ENCODE assay signal across 9 mouse cellular contexts in genomic region chr6:51524321-51524931, GRCm38 (mm10). TPM values are rescaled to one million over a fixed set of nuclear protein-coding genes. Genes with fewer than 3 reads are reported as not detected.
DNase-seq lines count a peak whose midpoint lies in the region; ATAC-seq and TF ChIP-seq lines count a peak whose summit lies in the region.
"Had no signal": no experiment of that assay in that cellular context is flagged by ENCODE, and none has a peak within 500 bp of the region (broad histone marks: within the 10 kb centered on the region; RNA-seq: fewer than 3 reads in every experiment).

No protein-coding gene starts in this region.

- DNase-seq in gastrocnemius, adult 2 months = peak; percentile 33
- DNase-seq in gastrocnemius, postnatal 4 days (ENCODE audit: low spot score in 2 of 2) = no peak
- DNase-seq in MEL-GATA-1-ER (ENCODE audit: extremely low read depth, low read depth) = peak; percentile 46
- peak; percentile 85 for DNase-seq in embryo, embryonic 11 days
- DNase-seq in thymus, postnatal 4 days = peak; percentile 36

- H3K27ac ChIP-seq in gastrocnemius, adult 2 months = peak overlapping the region; percentile 84
- H3K27ac ChIP-seq in heart, embryonic 16.5 days (ENCODE audit: low read length) = peak overlapping the region; percentile 57; the same call in 1 of the 2 replicates
- no peak overlapping the region for H3K27ac ChIP-seq in limb, embryonic 12.5 days
- peak overlapping the region; percentile 77 for H3K27ac ChIP-seq in midbrain, embryonic 16.5 days (ENCODE audit: low read length)

- intact Hi-C loops in gastrocnemius, adult 2 months (cut with DNase I) = no loop called here

- WGBS in heart, embryonic 16.5 days = 1% methylated on average over 21 of the region's 21 CpGs
- WGBS in limb, embryonic 12.5 days = 1% methylated on average over 21 of the region's 21 CpGs
- under 1% methylated on average over 20 of the region's 21 CpGs for WGBS in midbrain, embryonic 16.5 days

- TF ChIP-seq CTCF in gastrocnemius, adult 2 months (IDR thresholded peaks at IDR 0.05) = no peak

- no peaks in the 10 kb centered on the region for H3K27me3 ChIP-seq in heart, embryonic 16.5 days (ENCODE audit: control insufficient read depth, insufficient read depth, low read length)
- H3K27me3 ChIP-seq in limb, embryonic 12.5 days = no peaks in the 10 kb centered on the region
- H3K27me3 ChIP-seq in midbrain, embryonic 16.5 days (ENCODE audit: control insufficient read depth, insufficient read depth, low read depth, low read length) = no peaks in the 10 kb centered on the region
- H3K27me3 ChIP-seq: Patski had no signal

- peak overlapping the region; percentile 80 for H3K9ac ChIP-seq in heart, embryonic 16.5 days (ENCODE audit: low read length)
- H3K9ac ChIP-seq in limb, embryonic 12.5 days (replicated peaks) = peak overlapping the region; percentile 71
- H3K9ac ChIP-seq in midbrain, embryonic 16.5 days (ENCODE audit: low read depth, low read length) = peak overlapping the region; percentile 89

- H3K36me3 ChIP-seq in heart, embryonic 16.5 days (ENCODE audit: control insufficient read depth, insufficient read depth) = no peaks in the 10 kb centered on the region
- H3K36me3 ChIP-seq in limb, embryonic 12.5 days = no peaks in the 10 kb centered on the region
- H3K36me3 ChIP-seq in midbrain, embryonic 16.5 days (ENCODE audit: control insufficient read depth, insufficient read depth, low read length) = no peaks in the 10 kb centered on the region

- H3K4me1 ChIP-seq in heart, embryonic 16.5 days (ENCODE audit: control insufficient read depth, insufficient read depth, low read length) = peaks cover 9% of the 10 kb centered on the region
- H3K4me1 ChIP-seq in limb, embryonic 12.5 days (replicated peaks) = peaks cover 8% of the 10 kb centered on the region
- peaks cover 15% of the 10 kb centered on the region for H3K4me1 ChIP-seq in midbrain, embryonic 16.5 days (ENCODE audit: control insufficient read depth, insufficient read depth, low read length)

- ATAC-seq in heart, embryonic 16.5 days (replicated peaks; ENCODE audit: extremely low read depth, insufficient read depth, low FRiP score) = peak; percentile 34
- ATAC-seq in limb, embryonic 12.5 days (ENCODE audit: insufficient number of reproducible peaks, insufficient read depth, low FRiP score, low TSS enrichment, low read depth) = 0 out of 2 replicates have a peak, but pooled peaks have one; percentile 37
- ATAC-seq in midbrain, embryonic 16.5 days = peak; percentile 83

- H3K9me3 ChIP-seq in heart, embryonic 16.5 days (replicated peaks; ENCODE audit: control insufficient read depth, low read length) = no peaks in the 10 kb centered on the region
- no peaks in the 10 kb centered on the region for H3K9me3 ChIP-seq in limb, embryonic 12.5 days
- no peaks in the 10 kb centered on the region for H3K9me3 ChIP-seq in midbrain, embryonic 16.5 days (replicated peaks; ENCODE audit: control insufficient read depth, low read length, poor library complexity, severe bottlenecking)

- H3K4me2 ChIP-seq in heart, embryonic 16.5 days (ENCODE audit: low read depth, low read length) = peak overlapping the region; percentile 75
- H3K4me2 ChIP-seq in limb, embryonic 12.5 days = peak overlapping the region; percentile 77
- H3K4me2 ChIP-seq in midbrain, embryonic 16.5 days (ENCODE audit: low read length) = peak overlapping the region; percentile 63

- peak overlapping the region; percentile 84 for H3K4me3 ChIP-seq in gastrocnemius, adult 2 months
- peak overlapping the region; percentile 68 for H3K4me3 ChIP-seq in heart, embryonic 16.5 days (ENCODE audit: low read length)
- H3K4me3 ChIP-seq in limb, embryonic 12.5 days (replicated peaks) = peak overlapping the region; percentile 64
- peak overlapping the region; percentile 85 for H3K4me3 ChIP-seq in midbrain, embryonic 16.5 days (ENCODE audit: low read depth, low read length)

RNA-seq across cellular contexts. Expression of gene Snx10, which starts 0.7 kb away (rescaled TPM):
- 1 to 10 TPM; 4.4 to 6.1 TPM for total RNA-seq in gastrocnemius, adult 2 months (2021)
- 1 to 10 TPM; 4.9 to 5.0 TPM for total RNA-seq in gastrocnemius, postnatal 4 days (2021)
- 13.5 and 17.2 TPM in 2 replicates for polyA plus RNA-seq in heart, embryonic 16.5 days (2015; fragmentation: Nextera tagmentation; extraction: Ambion mirVana)
- polyA plus RNA-seq in limb, embryonic 12.5 days (2016; fragmentation: Nextera tagmentation; extraction: Ambion mirVana) = 15.3 and 17.3 TPM in 2 replicates
- 68.9 and 70.6 TPM in 2 replicates for polyA plus RNA-seq in midbrain, embryonic 16.5 days (2015; fragmentation: Nextera tagmentation; extraction: Ambion mirVana)

RNA-seq across cellular contexts. Expression of gene Cbx3, which starts 54.3 kb away (rescaled TPM):
- 10 to 100 TPM; 38.6 to 51.1 TPM for total RNA-seq in gastrocnemius, adult 2 months (2021)
- total RNA-seq in gastrocnemius, postnatal 4 days (2021) = 100 to 1,000 TPM; 119 to 130 TPM
- 274 and 321 TPM in 2 replicates for polyA plus RNA-seq in heart, embryonic 16.5 days (2015; fragmentation: Nextera tagmentation; extraction: Ambion mirVana)
- 622 TPM in 2 replicates for polyA plus RNA-seq in limb, embryonic 12.5 days (2016; fragmentation: Nextera tagmentation; extraction: Ambion mirVana)
- 407 and 417 TPM in 2 replicates for polyA plus RNA-seq in midbrain, embryonic 16.5 days (2015; fragmentation: Nextera tagmentation; extraction: Ambion mirVana)

RNA-seq across cellular contexts. Expression of gene Hnrnpa2b1, which starts 54.7 kb away (rescaled TPM):
- 100 to 1,000 TPM; 290 to 399 TPM for total RNA-seq in gastrocnemius, adult 2 months (2021)
- total RNA-seq in gastrocnemius, postnatal 4 days (2021) = 100 to 1,000 TPM; 490 to 525 TPM
- 1,190 and 1,295 TPM in 2 replicates for polyA plus RNA-seq in heart, embryonic 16.5 days (2015; fragmentation: Nextera tagmentation; extraction: Ambion mirVana)
- 2,291 and 2,602 TPM in 2 replicates for polyA plus RNA-seq in limb, embryonic 12.5 days (2016; fragmentation: Nextera tagmentation; extraction: Ambion mirVana)
- polyA plus RNA-seq in midbrain, embryonic 16.5 days (2015; fragmentation: Nextera tagmentation; extraction: Ambion mirVana) = 1,316 and 1,531 TPM in 2 replicates

Comparison
In these comparisons a context has a peak if more than half of its experiments do, and no peak if none do; other contexts are left out.
1. DNase-seq: peak in gastrocnemius, adult 2 months (single experiment), MEL-GATA-1-ER (single experiment), embryo, embryonic 11 days (single experiment) and thymus, postnatal 4 days (single experiment); none in gastrocnemius, postnatal 4 days (0 of 2).
2. Peak in every context shown above with its lines, with median percentiles within 50 percentile points of each other: H3K4me3 ChIP-seq, ATAC-seq, H3K4me2 ChIP-seq and H3K9ac ChIP-seq.